Mouse (Mus musculus): Measurements from ENCODE around the gene Arid3b. TPM values are rescaled to one million over a fixed set of nuclear protein-coding genes. Genes with fewer than 3 reads are reported as not detected.

Gene Arid3b
- polyA plus RNA-seq, 1 experiment from 2014 or later: 6.0 TPM

GRCm38 (mm10) chr9:57760416-57761146 lies 76.0 kb downstream of the Arid3b start:
- Histone ChIP-seq H3K27ac (no peak overlapping the region), H3K4me1 (peaks cover 27% of the 10 kb centered on the region), H3K4me3 (replicated peaks) (no peak overlapping the region), H3K9me3 (no peaks in the 10 kb centered on the region), H3K4me2 (no peak overlapping the region), H3K9ac (no peak overlapping the region), H3K36me3 (peaks cover 51% of the 10 kb centered on the region), H3K27me3 (replicated peaks) (no peaks in the 10 kb centered on the region)
- WGBS: 94% methylated on average over 24 of the region's 24 CpGs
- no peak for ATAC-seq (ENCODE audit: insufficient read depth, low FRiP score, low read depth)

- Histone ChIP-seq H3K4me1 (peaks cover 27% of the 10 kb centered on the region), H3K4me2 (no peak overlapping the region), H3K9me3 (no peaks in the 10 kb centered on the region), H3K4me3 (replicated peaks) (no peak overlapping the region), H3K9ac (no peak overlapping the region), H3K27me3 (replicated peaks) (no peaks in the 10 kb centered on the region), H3K27ac (no peak overlapping the region), H3K36me3 (peaks cover 64% of the 10 kb centered on the region)
- 0 out of 2 replicates have a peak, but pooled peaks have one; percentile 13 for ATAC-seq (ENCODE audit: insufficient read depth, low FRiP score, low read depth)
- WGBS: 12% methylated on average over 6 of the region's 6 CpGs
Observed at GRCm38 (mm10) chr9:57759289-57759688, 77.3 kb downstream of the Arid3b start.

- Histone ChIP-seq H3K4me2 (no peak overlapping the region), H3K4me3 (replicated peaks) (no peak overlapping the region), H3K9me3 (no peaks in the 10 kb centered on the region), H3K27ac (no peak overlapping the region), H3K36me3 (peaks cover 71% of the 10 kb centered on the region), H3K4me1 (peaks cover 21% of the 10 kb centered on the region), H3K27me3 (replicated peaks) (no peaks in the 10 kb centered on the region), H3K9ac (no peak overlapping the region)
- no peak for ATAC-seq (ENCODE audit: insufficient read depth, low FRiP score, low read depth)
- 90% methylated on average over 22 of the region's 22 CpGs for WGBS
Observed at GRCm38 (mm10) chr9:57758528-57758927, 78.1 kb downstream of the Arid3b start.

- no peak overlapping the region for H3K4me3 ChIP-seq (replicated peaks)
- ATAC-seq (ENCODE audit: insufficient read depth, low FRiP score, low read depth): peak; percentile 44; the same call in 1 of the 2 replicates
- H3K27ac ChIP-seq: no peak overlapping the region
- peaks cover 81% of the 10 kb centered on the region for H3K36me3 ChIP-seq
- WGBS: 72% methylated on average over 3 of the region's 3 CpGs
- H3K9ac ChIP-seq: no peak overlapping the region
- peaks cover 11% of the 10 kb centered on the region for H3K4me1 ChIP-seq
- H3K9me3 ChIP-seq: no peaks in the 10 kb centered on the region
- H3K4me2 ChIP-seq: no peak overlapping the region
- H3K27me3 ChIP-seq (replicated peaks): no peaks in the 10 kb centered on the region
Observed at GRCm38 (mm10) chr9:57757578-57757977, 79.0 kb downstream of the Arid3b start.

- 86% methylated on average over 7 of the region's 7 CpGs for WGBS
- no peaks in the 10 kb centered on the region for H3K4me1 ChIP-seq
- no peaks in the 10 kb centered on the region for H3K9me3 ChIP-seq
- H3K4me2 ChIP-seq: no peak overlapping the region
- H3K36me3 ChIP-seq: peaks cover 81% of the 10 kb centered on the region
- no peak overlapping the region for H3K27ac ChIP-seq
- H3K4me3 ChIP-seq (replicated peaks): no peak overlapping the region
- H3K27me3 ChIP-seq (replicated peaks): no peaks in the 10 kb centered on the region
- ATAC-seq (ENCODE audit: insufficient read depth, low FRiP score, low read depth): no peak
- H3K9ac ChIP-seq: no peak overlapping the region
Observed at GRCm38 (mm10) chr9:57750901-57751300, 85.7 kb downstream of the Arid3b start.

GRCm38 (mm10) chr9:57748831-57749230 lies 87.8 kb downstream of the Arid3b start:
- no peak for ATAC-seq (ENCODE audit: insufficient read depth, low FRiP score, low read depth)
- H3K27ac ChIP-seq: no peak overlapping the region
- peaks cover 60% of the 10 kb centered on the region for H3K36me3 ChIP-seq
- H3K4me1 ChIP-seq: no peaks in the 10 kb centered on the region
- no peak overlapping the region for H3K4me3 ChIP-seq (replicated peaks)
- 53% methylated on average over 1 of the region's 1 CpGs for WGBS
- no peak overlapping the region for H3K4me2 ChIP-seq
- no peaks in the 10 kb centered on the region for H3K9me3 ChIP-seq
- H3K27me3 ChIP-seq (replicated peaks): no peaks in the 10 kb centered on the region
- H3K9ac ChIP-seq: no peak overlapping the region

- Histone ChIP-seq H3K9me3 (no peaks in the 10 kb centered on the region), H3K9ac (no peak overlapping the region), H3K4me1 (no peaks in the 10 kb centered on the region), H3K4me3 (replicated peaks) (no peak overlapping the region), H3K27me3 (replicated peaks) (no peaks in the 10 kb centered on the region), H3K4me2 (no peak overlapping the region), H3K36me3 (peaks cover 57% of the 10 kb centered on the region), H3K27ac (no peak overlapping the region)
- no peak for ATAC-seq (ENCODE audit: insufficient read depth, low FRiP score, low read depth)
- 88% methylated on average over 6 of the region's 6 CpGs for WGBS
Observed at GRCm38 (mm10) chr9:57748137-57748536, 88.5 kb downstream of the Arid3b start.

GRCm38 (mm10) chr9:57747067-57747466 lies 89.5 kb downstream of the Arid3b start:
- no peak overlapping the region for H3K4me2 ChIP-seq
- no peak overlapping the region for H3K9ac ChIP-seq
- no peaks in the 10 kb centered on the region for H3K4me1 ChIP-seq
- H3K4me3 ChIP-seq (replicated peaks): no peak overlapping the region
- H3K36me3 ChIP-seq: peaks cover 46% of the 10 kb centered on the region
- H3K27ac ChIP-seq: no peak overlapping the region
- H3K27me3 ChIP-seq (replicated peaks): no peaks in the 10 kb centered on the region
- no peak for ATAC-seq (ENCODE audit: insufficient read depth, low FRiP score, low read depth)
- H3K9me3 ChIP-seq: no peaks in the 10 kb centered on the region
- WGBS: 65% methylated on average over 1 of the region's 1 CpGs

GRCm38 (mm10) chr9:57744462-57745091 lies 92.0 kb downstream of the Arid3b start:
- no peak overlapping the region for H3K4me2 ChIP-seq
- H3K27ac ChIP-seq: no peak overlapping the region
- 72% methylated on average over 3 of the region's 3 CpGs for WGBS
- no peak overlapping the region for H3K9ac ChIP-seq
- H3K4me1 ChIP-seq: no peaks in the 10 kb centered on the region
- no peak overlapping the region for H3K4me3 ChIP-seq (replicated peaks)
- ATAC-seq (ENCODE audit: insufficient read depth, low FRiP score, low read depth): no peak
- H3K27me3 ChIP-seq (replicated peaks): no peaks in the 10 kb centered on the region
- H3K9me3 ChIP-seq: no peaks in the 10 kb centered on the region
- H3K36me3 ChIP-seq: peaks cover 35% of the 10 kb centered on the region

Other genes with a start within 250 kb of the Arid3b start
- 17.4 and 19.2 TPM in 2 replicates for gene Ulk3, start 247.3 kb downstream of the Arid3b start, polyA plus RNA-seq (2015; fragmentation: Nextera tagmentation; extraction: Ambion mirVana)
- not detected in 2 replicates for gene Cplx3, start 230.5 kb downstream of the Arid3b start, polyA plus RNA-seq (2015; fragmentation: Nextera tagmentation; extraction: Ambion mirVana)
- gene Lman1l, start 216.0 kb downstream of the Arid3b start, polyA plus RNA-seq (2015; fragmentation: Nextera tagmentation; extraction: Ambion mirVana): not detected in 2 replicates
- 29.6 and 29.8 TPM in 2 replicates for gene Csk, start 183.2 kb downstream of the Arid3b start, polyA plus RNA-seq (2015; fragmentation: Nextera tagmentation; extraction: Ambion mirVana)
- not detected in 2 replicates for gene Cyp1a2, start 153.1 kb downstream of the Arid3b start, polyA plus RNA-seq (2015; fragmentation: Nextera tagmentation; extraction: Ambion mirVana)
- 0.05 TPM in 1 of 2 replicates, not detected in the other for gene Cyp1a1, start 148.9 kb downstream of the Arid3b start, polyA plus RNA-seq (2015; fragmentation: Nextera tagmentation; extraction: Ambion mirVana)
- 26.8 and 28.6 TPM in 2 replicates for gene Edc3, start 128.3 kb downstream of the Arid3b start, polyA plus RNA-seq (2015; fragmentation: Nextera tagmentation; extraction: Ambion mirVana)
- 68.3 and 69.6 TPM in 2 replicates for gene Clk3, start 70.9 kb downstream of the Arid3b start, polyA plus RNA-seq (2015; fragmentation: Nextera tagmentation; extraction: Ambion mirVana)
- 85.4 and 92.0 TPM in 2 replicates for gene Ubl7, start 74.2 kb upstream of the Arid3b start, polyA plus RNA-seq (2015; fragmentation: Nextera tagmentation; extraction: Ambion mirVana)
- 0.57 and 0.71 TPM in 2 replicates for gene Sema7a, start 103.3 kb upstream of the Arid3b start, polyA plus RNA-seq (2015; fragmentation: Nextera tagmentation; extraction: Ambion mirVana)
- 4.2 and 5.4 TPM in 2 replicates for gene Cyp11a1, start 169.6 kb upstream of the Arid3b start, polyA plus RNA-seq (2015; fragmentation: Nextera tagmentation; extraction: Ambion mirVana)
- gene Stra6, start 227.0 kb upstream of the Arid3b start, polyA plus RNA-seq (2015; fragmentation: Nextera tagmentation; extraction: Ambion mirVana): 1.8 and 3.3 TPM in 2 replicates

All from stomach, embryonic 15.5 days (tissue).